Mouse (Mus musculus) liver, embryonic 16.5 days (tissue): Measurements from ENCODE around the gene Ctsa. TPM values are rescaled to one million over a fixed set of nuclear protein-coding genes. Genes with fewer than 3 reads are reported as not detected.
"Not testable (repeated sequence)": the region's sequence is repeated elsewhere in the genome, so short reads cannot be mapped to it uniquely, and the experiment has no call there.

ENCODE experiments used
- ATAC-seq: fragments of 200-750 bp; cut with Nextera tagmentation; 2 replicates; pipeline ENCODE4 v1.8.0; 2017; ENCODE audit warnings: low read depth, mild to moderate bottlenecking, moderate number of reproducible peaks, moderate library complexity
- H3K27ac ChIP-seq: fragments of 300-500 bp; sonication (generic); 2 replicates; pipeline ENCODE4 v1.5.1; 2014; ENCODE audit warnings: mild to moderate bottlenecking, low read length
- H3K27me3 ChIP-seq: fragments of 300-500 bp; sonication (generic); 2 replicates; pipeline ENCODE4 v1.6.1; 2014; ENCODE audit warnings: low read depth, low read length, mixed read lengths; ENCODE audit not compliant: control insufficient read depth, insufficient read depth
- H3K36me3 ChIP-seq: fragments of 300-500 bp; sonication (generic); 2 replicates; pipeline ENCODE4 v1.6.1; 2014; ENCODE audit warnings: mild to moderate bottlenecking; ENCODE audit not compliant: control insufficient read depth, insufficient read depth
- H3K4me1 ChIP-seq: fragments of 300-500 bp; sonication (generic); 2 replicates; pipeline ENCODE4 v1.6.1; 2014; ENCODE audit warnings: low read depth, low read length, mixed read lengths; ENCODE audit not compliant: control insufficient read depth
- H3K4me2 ChIP-seq: fragments of 300-500 bp; sonication (generic); 2 replicates; pipeline ENCODE4 v1.6.1; 2014; ENCODE audit warnings: low read depth, low read length, mixed read lengths
- H3K4me3 ChIP-seq: fragments of 300-500 bp; sonication (generic); 2 replicates; pipeline ENCODE4 v1.5.1; 2014; ENCODE audit warnings: low read depth, mild to moderate bottlenecking, low read length
- H3K9ac ChIP-seq: fragments of 300-500 bp; sonication (generic); 2 replicates; pipeline ENCODE4 v1.6.1; 2014; ENCODE audit warnings: low read depth, low read length
- H3K9me3 ChIP-seq: fragments of 300-500 bp; sonication (generic); replicated peaks from 2 replicates; pipeline ENCODE4 v1.6.1; 2016; ENCODE audit warnings: low read length; ENCODE audit not compliant: control insufficient read depth
- WGBS: fragments of 180-500 bp; shearing (Covaris S2); extraction: QIAGEN DNeasy Blood & Tissue Kit; methylation state at CpG from one replicate; pipeline ENCODE4 v1.1.7; 2014; ENCODE audit not compliant: insufficient replicate concordance; 5-methylcytosine and 5-hydroxymethylcytosine counted together
- polyA plus RNA-seq: library from polyadenylated mRNA; unstranded; fragments of >200 nt; fragmentation: Nextera tagmentation; extraction: Ambion mirVana; gene quantifications from 2 replicates; pipeline ENCODE4 v1.2.1, GENCODE M21; 2015

The Ctsa gene
- polyA plus RNA-seq, 1 experiment from 2014 or later = 92.5 TPM

- ATAC-seq = no peak
- Histone ChIP-seq H3K4me2 (peak overlapping the region; percentile 51), H3K9me3 (no peaks in the 10 kb centered on the region), H3K27me3 (peaks cover 46% of the 10 kb centered on the region), H3K4me3 (peak overlapping the region; percentile 45), H3K36me3 (no peaks in the 10 kb centered on the region), H3K4me1 (no peaks in the 10 kb centered on the region; the same call in 1 of the 2 replicates), H3K9ac (no peak overlapping the region), H3K27ac (no peak overlapping the region)
- 2% methylated on average over 42 of the region's 42 CpGs for WGBS
These were observed 23.8 kb downstream of the Ctsa start for GRCm38 (mm10) chr2:164856309-164857100.

- no peaks in the 10 kb centered on the region for H3K36me3 ChIP-seq
- peaks cover 46% of the 10 kb centered on the region for H3K27me3 ChIP-seq
- WGBS = under 1% methylated on average over 44 of the region's 47 CpGs
- peak within 1 kb of the TSS; percentile 45 for H3K4me3 ChIP-seq
- peak within 1 kb of the TSS; percentile 51 for H3K4me2 ChIP-seq
- no peak for ATAC-seq
- no peaks in the 10 kb centered on the region for H3K9me3 ChIP-seq
- H3K27ac ChIP-seq = no peak within 1 kb of the TSS
- H3K9ac ChIP-seq = no peak within 1 kb of the TSS
- H3K4me1 ChIP-seq = peaks cover 3% of the 10 kb centered on the region
These were observed 24.6 kb downstream of the Ctsa start, which contains the start of gene Pltp for GRCm38 (mm10) chr2:164857101-164857821. Gene Pltp, minus strand, starts transcription at chr2:164857711.

- peaks cover 3% of the 10 kb centered on the region for H3K4me1 ChIP-seq
- no peaks in the 10 kb centered on the region for H3K36me3 ChIP-seq
- H3K9ac ChIP-seq = no peak overlapping the region
- no peak for ATAC-seq
- H3K9me3 ChIP-seq = no peaks in the 10 kb centered on the region
- H3K4me3 ChIP-seq = peak overlapping the region; percentile 45
- peaks cover 46% of the 10 kb centered on the region for H3K27me3 ChIP-seq
- H3K4me2 ChIP-seq = peak overlapping the region; percentile 51
- H3K27ac ChIP-seq = no peak overlapping the region
- WGBS = 7% methylated on average over 19 of the region's 19 CpGs
These were observed 25.3 kb downstream of the Ctsa start for GRCm38 (mm10) chr2:164857842-164858553.

GRCm38 (mm10) chr2:164859155-164859554 is 26.5 kb downstream of the Ctsa start:
- no peak overlapping the region for H3K4me3 ChIP-seq
- H3K4me1 ChIP-seq = peaks cover 3% of the 10 kb centered on the region
- no peak for ATAC-seq
- no peaks in the 10 kb centered on the region for H3K36me3 ChIP-seq
- 36% methylated on average over 2 of the region's 2 CpGs for WGBS
- peak overlapping the region; percentile 10; the same call in 1 of the 2 replicates for H3K4me2 ChIP-seq
- no peaks in the 10 kb centered on the region for H3K9me3 ChIP-seq
- H3K9ac ChIP-seq = no peak overlapping the region
- no peak overlapping the region for H3K27ac ChIP-seq
- peaks cover 45% of the 10 kb centered on the region for H3K27me3 ChIP-seq

- no peak overlapping the region for H3K4me3 ChIP-seq
- peaks cover 38% of the 10 kb centered on the region for H3K27me3 ChIP-seq
- WGBS = 43% methylated on average over 9 of the region's 9 CpGs
- H3K9ac ChIP-seq = no peak overlapping the region
- no peaks in the 10 kb centered on the region for H3K9me3 ChIP-seq
- H3K4me1 ChIP-seq = peaks cover 3% of the 10 kb centered on the region
- H3K27ac ChIP-seq = peak overlapping the region; percentile 45; the same call in 1 of the 2 replicates
- H3K4me2 ChIP-seq = peak overlapping the region; percentile 10; the same call in 1 of the 2 replicates
- H3K36me3 ChIP-seq = no peaks in the 10 kb centered on the region
- peak; percentile 81 for ATAC-seq
These were observed 27.2 kb downstream of the Ctsa start for GRCm38 (mm10) chr2:164859640-164860432.

GRCm38 (mm10) chr2:164861094-164861493 is 28.4 kb downstream of the Ctsa start:
- Histone ChIP-seq H3K4me1 (peaks cover 3% of the 10 kb centered on the region), H3K4me3 (no peak overlapping the region), H3K27ac (no peak overlapping the region), H3K9ac (no peak overlapping the region), H3K4me2 (no peak overlapping the region), H3K27me3 (peaks cover 27% of the 10 kb centered on the region), H3K36me3 (no peaks in the 10 kb centered on the region), H3K9me3 (no peaks in the 10 kb centered on the region)
- no peak for ATAC-seq
- WGBS = 60% methylated on average over 4 of the region's 4 CpGs

- H3K9me3 ChIP-seq = no peaks in the 10 kb centered on the region
- H3K4me3 ChIP-seq = no peak overlapping the region
- no peak overlapping the region for H3K4me2 ChIP-seq
- 29% methylated on average over 9 of the region's 9 CpGs for WGBS
- no peak overlapping the region for H3K27ac ChIP-seq
- no peak overlapping the region for H3K9ac ChIP-seq
- no peak for ATAC-seq
- peaks cover 3% of the 10 kb centered on the region for H3K4me1 ChIP-seq
- no peaks in the 10 kb centered on the region for H3K36me3 ChIP-seq
- peaks cover 15% of the 10 kb centered on the region for H3K27me3 ChIP-seq
These were observed 29.6 kb downstream of the Ctsa start for GRCm38 (mm10) chr2:164862179-164862861.

- H3K27ac ChIP-seq, H3K4me2 ChIP-seq, H3K9ac ChIP-seq, H3K4me1 ChIP-seq, ATAC-seq, H3K9me3 ChIP-seq, H3K4me3 ChIP-seq, H3K36me3 ChIP-seq, H3K27me3 ChIP-seq: not testable (repeated sequence)
- 77% methylated on average over 7 of the region's 9 CpGs for WGBS
These were observed 30.7 kb downstream of the Ctsa start for GRCm38 (mm10) chr2:164863411-164863810.
